Mouse (Mus musculus): ENCODE data around the gene B4galt3. TPM values are rescaled to one million over a fixed set of nuclear protein-coding genes. Genes with fewer than 3 reads are reported as not detected.

Gene B4galt3
- polyA plus RNA-seq, 1 experiment: 55.1 TPM

GRCm38 (mm10) chr1:171249913-171250600, 20.1 kb upstream of the B4galt3 start, which contains the start of gene Adamts4:
TSS of gene Adamts4 (plus strand) at chr1:171250421.
- H3K4me1 ChIP-seq (ENCODE audit: control insufficient read depth, insufficient read depth, low read length): peaks cover 3% of the 10 kb centered on the region
- H3K4me3 ChIP-seq (ENCODE audit: insufficient read depth, low read length): peak within 1 kb of the TSS; percentile 24

GRCm38 (mm10) chr1:171250680-171251593, 19.2 kb upstream of the B4galt3 start, which contains the start of gene Ndufs2:
TSS of gene Ndufs2 (minus strand) at chr1:171251388.
- Histone ChIP-seq H3K4me3 (ENCODE audit: insufficient read depth, low read length) (peak within 1 kb of the TSS; percentile 24), H3K27ac (ENCODE audit: insufficient read depth, low read length) (peak within 1 kb of the TSS; percentile 86), H3K4me1 (ENCODE audit: control insufficient read depth, insufficient read depth, low read length) (peaks cover 3% of the 10 kb centered on the region)
- TF ChIP-seq CTCF (IDR thresholded peaks at IDR 0.05; ENCODE audit: borderline replicate concordance, insufficient read depth, low read length): no peak
- peak; percentile 38 for TF ChIP-seq POLR2A (IDR thresholded peaks at IDR 0.05; ENCODE audit: low read depth, low read length)

More at GRCm38 (mm10) chr1:171249913-171250600, 20.1 kb upstream of the B4galt3 start, which contains the start of gene Adamts4:
- TF ChIP-seq POLR2A (IDR thresholded peaks at IDR 0.05; ENCODE audit: low read depth, low read length) (peak; percentile 98), CTCF (IDR thresholded peaks at IDR 0.05; ENCODE audit: borderline replicate concordance, insufficient read depth, low read length) (no peak)
- H3K27ac ChIP-seq (ENCODE audit: insufficient read depth, low read length): peak within 1 kb of the TSS; percentile 88

GRCm38 (mm10) chr1:171251594-171252324, 18.4 kb upstream of the B4galt3 start:
- Histone ChIP-seq H3K4me3 (ENCODE audit: insufficient read depth, low read length) (peak overlapping the region; percentile 24), H3K4me1 (ENCODE audit: control insufficient read depth, insufficient read depth, low read length) (peaks cover 3% of the 10 kb centered on the region), H3K27ac (ENCODE audit: insufficient read depth, low read length) (peak overlapping the region; percentile 86)
- TF ChIP-seq POLR2A (IDR thresholded peaks at IDR 0.05; ENCODE audit: low read depth, low read length): peak; percentile 78
- TF ChIP-seq CTCF (IDR thresholded peaks at IDR 0.05; ENCODE audit: borderline replicate concordance, insufficient read depth, low read length): no peak

GRCm38 (mm10) chr1:171252415-171252814, 17.7 kb upstream of the B4galt3 start:
- Histone ChIP-seq H3K4me3 (ENCODE audit: insufficient read depth, low read length) (peak overlapping the region; percentile 23), H3K4me1 (ENCODE audit: control insufficient read depth, insufficient read depth, low read length) (peaks cover 3% of the 10 kb centered on the region), H3K27ac (ENCODE audit: insufficient read depth, low read length) (peak overlapping the region; percentile 86)
- TF ChIP-seq POLR2A (IDR thresholded peaks at IDR 0.05; ENCODE audit: low read depth, low read length) (no peak), CTCF (IDR thresholded peaks at IDR 0.05; ENCODE audit: borderline replicate concordance, insufficient read depth, low read length) (no peak)

- Histone ChIP-seq H3K4me1 (ENCODE audit: control insufficient read depth, insufficient read depth, low read length) (peaks cover 13% of the 10 kb centered on the region), H3K4me3 (ENCODE audit: insufficient read depth, low read length) (no peak overlapping the region), H3K27ac (ENCODE audit: insufficient read depth, low read length) (no peak overlapping the region)
- peak; percentile 18; the same call in 1 of the 2 replicates for TF ChIP-seq CTCF (IDR thresholded peaks at IDR 0.05; ENCODE audit: borderline replicate concordance, insufficient read depth, low read length)
- no peak for TF ChIP-seq POLR2A (IDR thresholded peaks at IDR 0.05; ENCODE audit: low read depth, low read length)
Measured at GRCm38 (mm10) chr1:171256095-171256818, 13.9 kb upstream of the B4galt3 start.

GRCm38 (mm10) chr1:171256937-171257548, 13.1 kb upstream of the B4galt3 start:
- H3K27ac ChIP-seq (ENCODE audit: insufficient read depth, low read length): no peak overlapping the region
- H3K4me3 ChIP-seq (ENCODE audit: insufficient read depth, low read length): no peak overlapping the region
- H3K4me1 ChIP-seq (ENCODE audit: control insufficient read depth, insufficient read depth, low read length): peaks cover 15% of the 10 kb centered on the region
- TF ChIP-seq CTCF (IDR thresholded peaks at IDR 0.05; ENCODE audit: borderline replicate concordance, insufficient read depth, low read length): no peak
- TF ChIP-seq POLR2A (IDR thresholded peaks at IDR 0.05; ENCODE audit: low read depth, low read length): no peak

GRCm38 (mm10) chr1:171257781-171258180, 12.3 kb upstream of the B4galt3 start:
- no peak for TF ChIP-seq POLR2A (IDR thresholded peaks at IDR 0.05; ENCODE audit: low read depth, low read length)
- no peak for TF ChIP-seq CTCF (IDR thresholded peaks at IDR 0.05; ENCODE audit: borderline replicate concordance, insufficient read depth, low read length)
- Histone ChIP-seq H3K27ac (ENCODE audit: insufficient read depth, low read length) (no peak overlapping the region), H3K4me3 (ENCODE audit: insufficient read depth, low read length) (no peak overlapping the region), H3K4me1 (ENCODE audit: control insufficient read depth, insufficient read depth, low read length) (peaks cover 15% of the 10 kb centered on the region)

GRCm38 (mm10) chr1:171258921-171259320, 11.2 kb upstream of the B4galt3 start:
- peaks cover 15% of the 10 kb centered on the region for H3K4me1 ChIP-seq (ENCODE audit: control insufficient read depth, insufficient read depth, low read length)
- no peak overlapping the region for H3K27ac ChIP-seq (ENCODE audit: insufficient read depth, low read length)
- TF ChIP-seq POLR2A (IDR thresholded peaks at IDR 0.05; ENCODE audit: low read depth, low read length): no peak
- no peak for TF ChIP-seq CTCF (IDR thresholded peaks at IDR 0.05; ENCODE audit: borderline replicate concordance, insufficient read depth, low read length)
- H3K4me3 ChIP-seq (ENCODE audit: insufficient read depth, low read length): no peak overlapping the region
